Mouse (Mus musculus) neural tube, embryonic 12.5 days (tissue): ENCODE results near the gene Eefsec. TPM values are rescaled to one million over a fixed set of nuclear protein-coding genes. Genes with fewer than 3 reads are reported as not detected.

Experiments
- ATAC-seq: fragments of 200-750 bp; cut with Nextera tagmentation; 2 replicates; pipeline ENCODE4 v1.8.0; 2017; ENCODE audit warnings: low read depth, mild to moderate bottlenecking, moderate TSS enrichment, moderate library complexity; ENCODE audit not compliant: low FRiP score
- H3K27ac ChIP-seq: fragments of 300-500 bp; sonication (generic); 2 replicates; pipeline ENCODE4 v1.5.1; 2016
- H3K27me3 ChIP-seq: fragments of 300-500 bp; sonication (generic); replicated peaks from 2 replicates; pipeline ENCODE4 v1.6.1; 2016; ENCODE audit warnings: mild to moderate bottlenecking
- H3K36me3 ChIP-seq: fragments of 300-500 bp; sonication (generic); 2 replicates; pipeline ENCODE4 v1.6.1; 2016; ENCODE audit warnings: mild to moderate bottlenecking
- H3K4me1 ChIP-seq: fragments of 300-500 bp; sonication (generic); 2 replicates; pipeline ENCODE4 v1.6.1; 2016
- H3K4me2 ChIP-seq: fragments of 300-500 bp; sonication (generic); replicated peaks from 2 replicates; pipeline ENCODE4 v1.6.1; 2016; ENCODE audit warnings: mild to moderate bottlenecking
- H3K4me3 ChIP-seq: fragments of 300-500 bp; sonication (generic); 2 replicates; pipeline ENCODE4 v1.5.1; 2016
- H3K9ac ChIP-seq: fragments of 300-500 bp; sonication (generic); 2 replicates; pipeline ENCODE4 v1.6.1; 2016; ENCODE audit warnings: mild to moderate bottlenecking
- H3K9me3 ChIP-seq: fragments of 300-500 bp; sonication (generic); 2 replicates; pipeline ENCODE4 v1.6.1; 2016; ENCODE audit warnings: mild to moderate bottlenecking
- WGBS: fragments of 180-500 bp; shearing (Covaris S2); methylation state at CpG from one replicate; pipeline ENCODE4 v1.1.7; 2016; 5-methylcytosine and 5-hydroxymethylcytosine counted together
- polyA plus RNA-seq: library from polyadenylated mRNA; unstranded; fragments of >200 nt; fragmentation: Nextera tagmentation; extraction: Ambion mirVana; gene quantifications from 2 replicates; pipeline ENCODE4 v1.2.1, GENCODE M21; 2016

Gene Eefsec
- polyA plus RNA-seq, 1 experiment from 2014 or later, result 29.2 TPM

DNA sequence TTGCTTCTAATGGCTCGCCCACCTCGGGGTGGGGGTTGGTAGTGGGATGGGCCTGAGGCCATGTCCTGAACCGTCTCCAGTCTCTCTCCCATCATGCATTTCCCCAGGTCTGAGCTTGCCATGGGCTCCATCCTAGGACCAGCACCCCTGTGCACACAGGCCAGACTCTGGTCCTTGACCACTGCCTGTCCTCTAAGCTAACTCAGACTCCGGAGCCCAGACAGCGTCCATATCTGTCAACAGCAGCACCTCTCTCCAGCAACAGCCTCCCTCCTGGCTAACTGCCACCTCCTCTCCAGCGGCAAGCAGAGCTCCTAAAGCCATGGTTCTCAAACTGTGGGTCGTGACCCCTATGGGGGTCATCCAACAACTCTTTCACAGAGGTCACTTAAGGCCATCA is 209.8 kb downstream of the Eefsec start:
- peak overlapping the region; percentile 55 for H3K4me2 ChIP-seq
- no peaks in the 10 kb centered on the region for H3K36me3 ChIP-seq
- no peak overlapping the region for H3K9ac ChIP-seq
- peaks cover 59% of the 10 kb centered on the region for H3K27me3 ChIP-seq
- H3K27ac ChIP-seq, result no peak overlapping the region
- no peak overlapping the region for H3K4me3 ChIP-seq
- peak; percentile 52 for ATAC-seq
- H3K9me3 ChIP-seq, result no peaks in the 10 kb centered on the region
- peaks cover 12% of the 10 kb centered on the region for H3K4me1 ChIP-seq
- WGBS, result 9% methylated on average over 7 of the region's 7 CpGs

DNA sequence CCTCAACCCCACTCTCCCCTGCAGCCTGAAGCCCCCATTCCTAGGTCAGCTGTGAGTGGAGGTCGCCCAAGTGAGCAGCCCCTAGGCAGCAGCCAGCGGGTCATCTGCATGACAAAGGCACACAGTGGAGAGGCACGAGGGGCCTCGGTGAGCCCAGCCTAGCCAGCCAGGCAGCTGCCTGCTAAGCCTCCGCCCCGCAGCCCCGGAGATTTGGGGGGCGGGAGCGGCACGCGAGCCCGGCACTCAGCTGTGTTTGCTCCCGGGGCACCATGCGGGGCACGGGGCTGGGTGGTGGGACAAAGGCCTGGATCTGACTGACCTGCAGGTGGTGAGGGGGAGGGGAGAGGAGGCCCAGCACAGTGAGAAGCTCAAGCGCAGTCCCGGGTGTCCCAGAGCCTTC is 210.4 kb downstream of the Eefsec start:
- Histone ChIP-seq H3K27me3 (peaks cover 54% of the 10 kb centered on the region), H3K9me3 (no peaks in the 10 kb centered on the region), H3K36me3 (no peaks in the 10 kb centered on the region), H3K27ac (no peak overlapping the region), H3K4me3 (0 out of 2 replicates have a peak overlapping the region, but pooled peaks have one; percentile 13), H3K9ac (peak overlapping the region; percentile 42; the same call in 1 of the 2 replicates), H3K4me2 (peak overlapping the region; percentile 55), H3K4me1 (peaks cover 12% of the 10 kb centered on the region)
- WGBS, result 2% methylated on average over 17 of the region's 17 CpGs
- ATAC-seq, result peak; percentile 83

DNA sequence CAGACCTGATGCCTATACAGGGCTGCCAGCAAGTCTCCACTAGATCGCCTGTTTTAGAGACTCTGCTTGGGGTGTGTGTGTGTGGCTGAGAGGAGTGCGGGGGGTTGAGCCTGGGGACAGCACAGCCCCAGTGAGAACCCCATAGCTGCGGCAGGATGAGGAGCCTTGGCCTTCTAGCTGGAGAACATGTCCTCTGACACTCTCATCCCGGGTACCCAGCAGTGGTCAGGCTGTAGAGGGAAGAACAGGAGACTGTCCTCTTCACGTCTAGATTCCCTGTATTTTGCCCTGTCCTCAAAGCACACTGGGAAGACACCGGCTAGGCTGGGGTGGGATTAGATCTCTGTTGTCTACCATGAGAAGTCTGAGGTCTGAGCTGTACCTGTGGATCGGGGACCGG is 210.9 kb downstream of the Eefsec start:
- Histone ChIP-seq H3K4me3 (no peak overlapping the region), H3K4me1 (peaks cover 12% of the 10 kb centered on the region), H3K27me3 (peaks cover 49% of the 10 kb centered on the region), H3K9me3 (no peaks in the 10 kb centered on the region), H3K36me3 (no peaks in the 10 kb centered on the region), H3K9ac (no peak overlapping the region), H3K4me2 (peak overlapping the region; percentile 55), H3K27ac (no peak overlapping the region)
- WGBS, result 19% methylated on average over 8 of the region's 8 CpGs
- ATAC-seq, result no peak

DNA sequence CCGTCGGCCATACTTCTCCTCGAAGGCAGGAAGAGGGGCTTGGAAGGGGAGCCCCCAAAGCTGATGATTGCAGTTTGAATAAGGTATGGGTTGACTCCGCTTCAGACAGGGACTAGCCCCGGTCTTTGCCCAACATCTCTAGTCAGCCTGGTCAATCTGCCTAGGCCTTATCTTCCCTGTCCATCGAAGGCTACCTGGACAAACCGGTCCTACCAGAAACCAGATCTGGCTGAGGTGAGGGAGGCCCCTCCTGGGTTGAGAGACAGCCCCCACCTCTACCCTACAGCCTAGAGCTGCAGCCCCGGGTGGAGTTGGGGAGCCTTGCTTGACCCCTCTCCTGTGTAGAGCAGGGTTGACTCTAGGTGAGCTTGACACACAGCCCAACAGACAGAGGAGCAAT is 212.3 kb downstream of the Eefsec start:
- WGBS, result 78% methylated on average over 8 of the region's 8 CpGs
- no peak for ATAC-seq

GRCm38 (mm10) chr6:88232221-88232620 is 214.1 kb downstream of the Eefsec start:
- H3K36me3 ChIP-seq, result no peaks in the 10 kb centered on the region
- peaks cover 12% of the 10 kb centered on the region for H3K4me1 ChIP-seq
- WGBS, result 51% methylated on average over 6 of the region's 6 CpGs
- H3K4me2 ChIP-seq, result no peak overlapping the region
- H3K4me3 ChIP-seq, result no peak overlapping the region
- no peak for ATAC-seq
- H3K9me3 ChIP-seq, result no peaks in the 10 kb centered on the region
- H3K9ac ChIP-seq, result no peak overlapping the region
- no peak overlapping the region for H3K27ac ChIP-seq
- H3K27me3 ChIP-seq, result peaks cover 37% of the 10 kb centered on the region

More for the DNA sequence above, 212.3 kb downstream of the Eefsec start:
- no peak overlapping the region for H3K27ac ChIP-seq
- H3K4me2 ChIP-seq, result no peak overlapping the region
- no peaks in the 10 kb centered on the region for H3K36me3 ChIP-seq
- H3K9ac ChIP-seq, result no peak overlapping the region
- peaks cover 12% of the 10 kb centered on the region for H3K4me1 ChIP-seq
- H3K4me3 ChIP-seq, result no peak overlapping the region
- no peaks in the 10 kb centered on the region for H3K9me3 ChIP-seq
- peaks cover 48% of the 10 kb centered on the region for H3K27me3 ChIP-seq

DNA sequence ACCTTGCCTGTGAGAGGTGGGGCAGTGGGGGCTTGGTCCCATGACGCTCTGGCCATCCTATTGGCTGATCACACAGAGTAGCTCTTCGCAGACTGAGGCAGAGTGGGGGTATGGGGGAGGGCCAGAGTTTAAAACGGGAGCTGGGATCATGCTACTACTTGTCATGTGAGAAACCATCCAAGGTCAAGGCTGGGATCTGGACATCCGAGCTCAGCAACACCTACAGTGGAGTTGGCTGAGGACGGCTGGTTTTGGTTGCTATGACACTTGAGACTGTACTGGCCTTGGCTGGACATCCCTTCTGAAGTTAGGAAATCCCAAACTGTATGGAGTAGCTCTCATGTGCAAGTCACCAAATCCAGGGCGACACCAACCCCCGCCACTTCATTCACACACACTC is 214.5 kb downstream of the Eefsec start:
- H3K27me3 ChIP-seq, result peaks cover 34% of the 10 kb centered on the region
- no peak overlapping the region for H3K4me3 ChIP-seq
- peaks cover 13% of the 10 kb centered on the region for H3K4me1 ChIP-seq
- no peak for ATAC-seq
- WGBS, result 84% methylated on average over 7 of the region's 7 CpGs
- H3K4me2 ChIP-seq, result no peak overlapping the region
- H3K36me3 ChIP-seq, result no peaks in the 10 kb centered on the region
- no peaks in the 10 kb centered on the region for H3K9me3 ChIP-seq
- H3K9ac ChIP-seq, result no peak overlapping the region
- H3K27ac ChIP-seq, result no peak overlapping the region

DNA sequence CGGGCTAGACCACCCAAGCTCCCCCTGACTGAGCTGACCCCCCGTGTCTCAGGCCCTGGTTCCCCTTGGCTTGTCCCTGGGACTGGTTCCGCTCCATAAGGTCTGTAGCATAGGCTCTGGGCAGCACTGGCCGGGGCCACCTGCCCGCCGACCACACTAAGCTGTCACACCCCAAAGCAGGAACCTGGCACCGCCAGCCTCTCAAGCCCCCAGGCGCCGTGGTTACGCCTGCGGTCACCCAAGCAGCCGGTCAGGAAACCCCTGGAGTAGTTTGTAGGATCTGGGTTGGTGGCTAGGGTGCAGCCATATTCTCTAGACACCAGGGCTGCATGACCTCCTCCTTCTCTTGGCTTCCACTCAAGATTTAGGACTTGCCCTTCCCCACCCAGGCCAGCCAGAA is 217.1 kb downstream of the Eefsec start:
- Histone ChIP-seq H3K9me3 (no peaks in the 10 kb centered on the region), H3K4me3 (no peak overlapping the region), H3K27ac (no peak overlapping the region), H3K9ac (no peak overlapping the region), H3K4me1 (peaks cover 6% of the 10 kb centered on the region), H3K4me2 (no peak overlapping the region), H3K27me3 (peaks cover 20% of the 10 kb centered on the region), H3K36me3 (no peaks in the 10 kb centered on the region)
- 88% methylated on average over 12 of the region's 12 CpGs for WGBS
- ATAC-seq, result no peak

- H3K4me2 ChIP-seq, result no peak overlapping the region
- H3K27me3 ChIP-seq, result peaks cover 11% of the 10 kb centered on the region; the same call in 1 of the 2 replicates
- H3K4me3 ChIP-seq, result no peak overlapping the region
- peaks cover 6% of the 10 kb centered on the region for H3K4me1 ChIP-seq
- H3K9ac ChIP-seq, result no peak overlapping the region
- no peaks in the 10 kb centered on the region for H3K36me3 ChIP-seq
- no peaks in the 10 kb centered on the region for H3K9me3 ChIP-seq
- ATAC-seq, result no peak
- 40% methylated on average over 7 of the region's 7 CpGs for WGBS
- no peak overlapping the region for H3K27ac ChIP-seq
These were observed 218.8 kb downstream of the Eefsec start for GRCm38 (mm10) chr6:88227537-88227936.

DNA sequence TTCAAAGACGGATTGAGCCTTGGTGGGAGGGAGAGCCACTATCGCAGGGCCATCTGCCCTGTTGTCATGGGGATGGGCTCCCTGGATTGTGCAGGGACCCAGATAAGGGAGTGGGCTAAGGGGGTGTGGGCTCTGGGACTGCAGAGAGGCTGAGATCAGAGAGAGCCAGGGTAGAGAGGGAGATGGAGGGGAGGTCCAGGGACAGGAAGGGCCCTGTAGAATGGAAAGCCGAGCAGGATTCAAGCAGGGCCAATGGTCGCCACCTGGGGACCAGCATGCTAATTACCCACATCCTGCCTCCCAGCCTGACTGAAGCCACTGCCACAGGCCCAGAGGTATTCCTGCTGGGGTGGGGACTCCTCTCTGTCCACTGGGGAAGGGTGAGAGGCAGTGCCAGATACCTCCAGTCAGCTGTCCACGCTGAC is 219.8 kb downstream of the Eefsec start:
- WGBS, result 6% methylated on average over 5 of the region's 5 CpGs
- ATAC-seq, result peak; percentile 57; the same call in 1 of the 2 replicates
- Histone ChIP-seq H3K9ac (no peak overlapping the region), H3K27ac (no peak overlapping the region), H3K27me3 (peaks cover 11% of the 10 kb centered on the region; the same call in 1 of the 2 replicates), H3K4me2 (no peak overlapping the region), H3K9me3 (no peaks in the 10 kb centered on the region), H3K4me3 (no peak overlapping the region), H3K4me1 (peaks cover 6% of the 10 kb centered on the region), H3K36me3 (no peaks in the 10 kb centered on the region)

DNA sequence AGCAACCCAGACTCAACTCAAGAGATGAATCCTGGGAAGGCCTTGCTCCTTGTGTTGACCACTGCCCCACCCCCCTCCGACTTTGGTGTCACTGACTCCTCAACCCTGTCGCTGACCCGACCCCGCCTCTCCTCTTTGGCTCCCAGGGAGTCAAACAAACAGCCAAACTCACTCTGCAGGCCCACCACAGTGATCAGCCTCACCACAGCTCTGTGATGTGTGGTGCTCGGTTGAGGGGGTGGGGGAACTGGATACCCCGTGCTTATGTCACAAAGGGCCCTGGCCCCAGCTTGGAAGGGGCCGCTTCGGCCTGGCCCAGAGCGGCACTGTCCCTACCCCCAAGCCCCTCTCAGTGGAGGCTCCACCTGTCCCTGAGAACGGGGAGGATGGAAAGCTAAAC is 224.4 kb downstream of the Eefsec start, which contains the start of gene Dnajb8:
Gene Dnajb8, plus strand, starts transcription at position 301 of the 400 bp plus-strand sequence.
- Histone ChIP-seq H3K27ac (no peak within 1 kb of the TSS), H3K4me1 (peaks cover 6% of the 10 kb centered on the region), H3K9ac (no peak within 1 kb of the TSS), H3K27me3 (peaks cover 5% of the 10 kb centered on the region; the same call in 1 of the 2 replicates), H3K4me2 (no peak within 1 kb of the TSS), H3K4me3 (no peak within 1 kb of the TSS), H3K36me3 (no peaks in the 10 kb centered on the region), H3K9me3 (no peaks in the 10 kb centered on the region)
- WGBS, result 50% methylated on average over 10 of the region's 10 CpGs
- ATAC-seq, result no peak

DNA sequence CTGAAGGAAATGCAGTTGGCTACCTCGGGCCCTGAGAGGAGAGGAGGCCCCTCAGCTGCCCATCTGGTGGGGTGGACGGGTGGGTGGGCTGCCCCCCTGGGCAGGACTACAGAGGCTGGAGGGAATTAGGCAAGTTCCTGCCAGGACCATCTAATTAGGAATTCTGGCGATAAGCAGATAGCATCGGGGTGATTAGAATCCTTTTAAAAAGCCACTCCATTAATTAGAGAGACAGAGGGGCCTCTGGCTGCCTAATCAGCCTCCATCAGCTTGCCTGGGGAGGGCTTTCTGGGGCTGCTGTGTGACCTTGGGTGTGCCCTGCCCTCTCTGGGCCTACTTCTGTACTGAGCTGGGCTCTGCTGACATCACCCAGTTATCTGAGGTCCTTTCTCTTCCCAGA is 227.2 kb downstream of the Eefsec start:
- Histone ChIP-seq H3K4me1 (no peaks in the 10 kb centered on the region), H3K9ac (no peak overlapping the region), H3K9me3 (no peaks in the 10 kb centered on the region), H3K36me3 (no peaks in the 10 kb centered on the region), H3K27me3 (no peaks in the 10 kb centered on the region; the same call in none of the 2 replicates), H3K4me3 (no peak overlapping the region), H3K4me2 (no peak overlapping the region), H3K27ac (no peak overlapping the region)
- ATAC-seq, result no peak
- 38% methylated on average over 4 of the region's 4 CpGs for WGBS

DNA sequence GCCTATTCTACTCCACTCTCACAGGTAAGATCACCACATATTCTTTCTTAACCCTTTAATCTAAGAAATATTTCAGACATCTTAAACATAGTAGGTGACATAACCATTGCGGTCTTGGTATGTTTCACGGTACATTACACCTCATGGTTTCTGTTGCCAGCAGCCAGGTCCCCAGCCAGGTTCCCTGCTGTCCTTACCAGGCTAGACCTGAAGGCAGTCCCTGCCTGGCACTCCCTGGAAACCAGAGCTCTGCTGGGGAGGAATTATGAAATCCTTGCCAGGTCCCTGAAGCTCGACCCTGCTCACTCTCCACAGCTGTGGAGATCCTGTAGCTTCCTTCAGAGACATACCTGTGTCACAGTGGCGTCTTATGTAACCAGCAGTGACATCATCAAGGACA is 230.1 kb downstream of the Eefsec start:
- Histone ChIP-seq H3K27ac (no peak overlapping the region), H3K4me2 (no peak overlapping the region), H3K27me3 (peaks cover 5% of the 10 kb centered on the region), H3K4me1 (no peaks in the 10 kb centered on the region), H3K9me3 (no peaks in the 10 kb centered on the region), H3K9ac (no peak overlapping the region), H3K36me3 (no peaks in the 10 kb centered on the region), H3K4me3 (no peak overlapping the region)
- WGBS, result 74% methylated on average over 4 of the region's 4 CpGs
- no peak for ATAC-seq

DNA sequence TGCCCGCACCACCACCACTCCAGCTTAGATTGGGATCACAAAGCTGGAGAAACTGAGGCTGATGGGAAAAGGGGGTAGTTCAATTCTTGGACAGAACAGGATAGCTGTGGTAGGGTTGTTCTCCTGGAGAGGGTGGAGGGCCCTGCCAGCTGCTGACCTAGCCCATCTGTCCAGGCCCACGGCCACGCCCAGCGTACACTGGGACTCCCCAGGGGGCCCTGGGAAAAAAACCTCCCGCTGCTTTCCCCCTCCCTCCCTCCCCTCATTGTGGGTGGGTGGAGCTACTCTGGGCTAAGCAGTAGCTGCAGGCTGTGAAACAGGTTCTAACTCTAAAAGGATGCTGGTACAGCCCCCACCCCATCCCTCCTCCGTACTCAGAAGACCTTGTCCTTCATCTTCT is 230.5 kb downstream of the Eefsec start:
- no peak for ATAC-seq
- 47% methylated on average over 6 of the region's 6 CpGs for WGBS
- no peak overlapping the region for H3K27ac ChIP-seq
- no peak overlapping the region for H3K4me2 ChIP-seq
- no peaks in the 10 kb centered on the region for H3K36me3 ChIP-seq
- no peak overlapping the region for H3K4me3 ChIP-seq
- H3K27me3 ChIP-seq, result peaks cover 5% of the 10 kb centered on the region
- H3K9me3 ChIP-seq, result no peaks in the 10 kb centered on the region
- H3K4me1 ChIP-seq, result no peaks in the 10 kb centered on the region
- no peak overlapping the region for H3K9ac ChIP-seq
